Mouse (Mus musculus) midbrain, postnatal 0 days (tissue): ENCODE measurements around the gene Nup214. TPM values are rescaled to one million over a fixed set of nuclear protein-coding genes. Genes with fewer than 3 reads are reported as not detected.

ENCODE experiments used
- ATAC-seq: fragments of 200-750 bp; cut with Nextera tagmentation; 2 replicates; pipeline ENCODE4 v1.8.0; 2017; ENCODE audit warnings: moderate number of reproducible peaks, mild to moderate bottlenecking, moderate TSS enrichment, moderate library complexity; ENCODE audit not compliant: low FRiP score
- DNase-seq: peaks from one replicate; pipeline ENCODE4 v3.0.0-alpha.2; 2015; ENCODE audit warnings: low spot score
- H3K27ac ChIP-seq: fragments of 300-500 bp; sonication (generic); 2 replicates; pipeline ENCODE4 v1.5.1; 2014; ENCODE audit warnings: low read depth, mild to moderate bottlenecking, low read length, mixed read lengths
- H3K27me3 ChIP-seq: fragments of 300-500 bp; sonication (generic); 2 replicates; pipeline ENCODE4 v1.6.1; 2014; ENCODE audit warnings: low read length, control low read depth, mixed read lengths; ENCODE audit not compliant: insufficient read depth
- H3K36me3 ChIP-seq: fragments of 300-500 bp; sonication (generic); 2 replicates; pipeline ENCODE4 v1.6.1; 2014; ENCODE audit warnings: low read length, control low read depth, mixed read lengths; ENCODE audit not compliant: insufficient read depth
- H3K4me1 ChIP-seq: fragments of 300-500 bp; sonication (generic); 2 replicates; pipeline ENCODE4 v1.6.1; 2014; ENCODE audit warnings: mild to moderate bottlenecking, control low read depth, antibody characterized with exemption, low read length, mixed read lengths; ENCODE audit not compliant: insufficient read depth
- H3K4me2 ChIP-seq: fragments of 300-500 bp; sonication (generic); 2 replicates; pipeline ENCODE4 v1.6.1; 2014; ENCODE audit warnings: low read depth, mild to moderate bottlenecking, low read length, mixed read lengths; ENCODE audit not compliant: poor library complexity, severe bottlenecking
- H3K4me3 ChIP-seq: fragments of 300-500 bp; sonication (generic); 2 replicates; pipeline ENCODE4 v1.5.1; 2014; ENCODE audit warnings: low read depth, mild to moderate bottlenecking, low read length, moderate library complexity
- H3K9ac ChIP-seq: fragments of 300-500 bp; sonication (generic); replicated peaks from 2 replicates; pipeline ENCODE4 v1.6.1; 2014; ENCODE audit warnings: mild to moderate bottlenecking, low read length, moderate library complexity, mixed read lengths; ENCODE audit not compliant: poor library complexity, severe bottlenecking
- H3K9me3 ChIP-seq: fragments of 300-500 bp; sonication (generic); 2 replicates; pipeline ENCODE4 v1.6.1; 2016; ENCODE audit warnings: low read length, control low read depth
- CTCF ChIP-seq: IDR thresholded peaks from 2 replicates; pipeline ENCODE4 v1.5.1; 2016; ENCODE audit warnings: antibody characterized with exemption, mild to moderate bottlenecking
- WGBS: fragments of 180-500 bp; shearing (Covaris S2); extraction: QIAGEN DNeasy Blood & Tissue Kit; methylation state at CpG from one replicate; pipeline ENCODE4 v1.1.7; 2014; 5-methylcytosine and 5-hydroxymethylcytosine counted together
- polyA plus RNA-seq: library from polyadenylated mRNA; unstranded; fragments of >200 nt; fragmentation: Nextera tagmentation; extraction: Ambion mirVana; gene quantifications from 2 replicates; pipeline ENCODE4 v1.2.1, GENCODE M21; 2015
- total RNA-seq: library from RNA; depleted of rRNA; stranded (reverse); fragments of >200 nt; gene quantifications from 2 replicates; pipeline ENCODE4 v1.2.3, GENCODE M21; 2014

The Nup214 gene
- total and polyA plus RNA-seq, 2 experiments from 2014 or later = 29.0 to 67.0 TPM

DNA sequence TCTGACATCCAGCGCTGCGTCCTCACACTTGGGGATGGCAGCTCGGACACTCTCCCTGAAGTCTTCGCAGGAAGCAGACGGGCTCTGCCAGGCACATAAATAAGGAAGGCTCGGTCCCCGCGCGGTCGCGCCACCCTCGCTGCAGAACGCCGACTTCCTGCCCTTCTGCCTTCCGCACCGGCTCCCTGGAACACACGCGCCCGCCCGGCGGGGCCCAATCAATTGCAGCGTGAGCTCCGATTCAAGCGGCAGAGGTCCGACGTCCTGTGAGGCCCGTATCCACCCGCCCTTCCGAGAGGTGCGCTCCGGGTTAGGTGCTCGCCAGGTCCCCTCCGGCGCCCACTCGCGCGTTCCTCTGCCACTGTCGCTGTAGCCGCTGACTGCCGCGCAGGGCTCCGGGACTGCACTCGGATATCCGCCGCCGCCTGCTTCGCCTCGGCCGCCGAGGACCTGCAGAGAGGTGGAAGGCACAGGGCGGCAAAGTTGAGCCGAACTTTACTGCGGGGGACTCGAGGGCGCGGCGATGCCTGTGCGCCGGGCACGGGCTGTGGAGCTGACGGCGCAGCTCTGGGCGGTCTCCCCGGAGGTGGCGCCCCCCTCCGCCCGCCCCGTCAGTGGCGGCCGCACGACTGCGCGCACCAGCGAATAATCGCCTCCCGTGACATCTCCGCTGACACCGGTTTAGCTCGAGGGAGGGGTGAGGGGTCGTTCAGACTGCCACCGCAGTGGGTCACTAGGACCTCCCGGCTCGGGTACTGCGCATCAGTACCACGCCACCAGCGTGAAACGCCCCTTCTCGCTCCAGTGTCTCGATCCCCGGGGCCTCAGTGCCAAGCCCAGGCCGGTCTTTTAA is 109.1 kb downstream of the Nup214 start:
- no peaks in the 10 kb centered on the region for H3K36me3 ChIP-seq
- H3K27ac ChIP-seq = no peak overlapping the region
- peaks cover 9% of the 10 kb centered on the region; the same call in 1 of the 2 replicates for H3K4me1 ChIP-seq
- WGBS = under 1% methylated on average over 73 of the region's 91 CpGs
- H3K4me3 ChIP-seq = peak overlapping the region; percentile 65
- DNase-seq = no peak
- no peak for ATAC-seq
- H3K9me3 ChIP-seq = no peaks in the 10 kb centered on the region
- H3K4me2 ChIP-seq = peak overlapping the region; percentile 100
- peaks cover 44% of the 10 kb centered on the region for H3K27me3 ChIP-seq
- no peak for TF ChIP-seq CTCF
- H3K9ac ChIP-seq = 0 out of 2 replicates have a peak overlapping the region, but pooled peaks have one; percentile 39

DNA sequence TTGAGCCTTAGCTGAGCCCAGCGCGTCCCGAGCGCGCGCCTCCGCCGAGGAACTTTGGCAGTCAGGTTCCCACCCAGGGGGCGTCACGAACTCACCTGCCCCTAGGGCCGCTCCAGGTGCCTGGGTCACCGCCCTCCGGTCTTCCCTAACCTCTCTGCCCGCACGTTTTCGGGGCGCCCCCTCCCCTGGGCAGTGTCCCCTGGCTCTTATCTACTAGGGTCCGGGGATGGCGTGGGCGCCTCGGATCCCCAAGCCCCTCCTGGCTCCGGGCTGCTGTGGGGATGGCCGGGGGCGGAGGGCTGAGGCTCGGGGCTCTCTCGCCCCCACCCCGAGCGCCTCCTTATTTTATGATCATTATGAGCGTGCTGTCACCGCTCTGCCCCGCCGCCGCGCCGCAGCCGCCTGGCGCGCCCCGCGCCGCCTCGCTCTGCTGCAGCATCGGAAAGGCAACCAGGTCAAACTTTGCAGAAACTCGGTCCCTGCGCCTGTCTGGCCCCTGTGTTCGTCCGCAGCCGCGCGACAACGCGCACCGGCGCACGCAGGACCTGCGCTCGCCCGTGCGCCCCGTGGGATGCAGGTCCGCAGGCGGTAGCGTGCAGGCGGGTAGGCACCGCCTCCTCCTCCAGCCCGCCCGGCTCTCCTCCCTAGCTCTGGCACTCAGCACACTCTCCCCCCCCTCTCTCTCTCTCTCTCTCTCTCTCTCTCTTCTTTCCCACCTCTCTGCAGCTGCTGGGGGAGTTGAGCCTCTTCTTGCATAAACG is 110.1 kb downstream of the Nup214 start, which contains the start of gene Fam78a:
Gene Fam78a (minus strand): TSS at position 747 of the 761 bp plus-strand sequence.
- H3K4me3 ChIP-seq = peak within 1 kb of the TSS; percentile 65
- under 1% methylated on average over 65 of the region's 68 CpGs for WGBS
- H3K4me2 ChIP-seq = peak within 1 kb of the TSS; percentile 100
- no peak within 1 kb of the TSS for H3K27ac ChIP-seq
- peaks cover 9% of the 10 kb centered on the region; the same call in 1 of the 2 replicates for H3K4me1 ChIP-seq
- H3K27me3 ChIP-seq = peaks cover 45% of the 10 kb centered on the region
- DNase-seq (peak; percentile 65), ATAC-seq (peak; percentile 41; the same call in 1 of the 2 replicates)
- peak within 1 kb of the TSS; percentile 51 for H3K9ac ChIP-seq
- H3K36me3 ChIP-seq = no peaks in the 10 kb centered on the region
- TF ChIP-seq CTCF = no peak
- H3K9me3 ChIP-seq = no peaks in the 10 kb centered on the region

DNA sequence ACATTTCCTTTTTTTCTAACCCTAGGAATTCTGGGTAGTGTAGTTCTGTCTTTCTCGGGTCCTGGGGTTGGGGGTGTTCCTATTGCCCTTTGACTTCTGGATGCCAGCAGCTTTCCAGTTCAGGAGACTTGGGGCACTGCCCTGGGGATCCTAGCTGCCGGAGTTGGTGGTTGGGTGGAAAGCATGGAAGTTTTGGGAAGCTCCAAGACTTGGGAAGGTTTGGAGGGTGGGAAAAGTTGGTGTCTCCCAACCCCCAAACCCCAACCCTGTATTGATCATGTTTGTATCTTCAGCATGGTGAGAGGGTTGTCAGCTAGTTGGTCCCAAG is 110.6 kb downstream of the Nup214 start:
- H3K9ac ChIP-seq = peak overlapping the region; percentile 51; the same call in 1 of the 2 replicates
- H3K27me3 ChIP-seq = peaks cover 45% of the 10 kb centered on the region
- peak overlapping the region; percentile 100 for H3K4me2 ChIP-seq
- H3K36me3 ChIP-seq = no peaks in the 10 kb centered on the region
- no peak for ATAC-seq
- DNase-seq = no peak
- 25% methylated on average over 2 of the region's 2 CpGs for WGBS
- H3K4me3 ChIP-seq = peak overlapping the region; percentile 65
- H3K27ac ChIP-seq = no peak overlapping the region
- H3K9me3 ChIP-seq = no peaks in the 10 kb centered on the region
- H3K4me1 ChIP-seq = peaks cover 9% of the 10 kb centered on the region; the same call in 1 of the 2 replicates
- no peak for TF ChIP-seq CTCF

DNA sequence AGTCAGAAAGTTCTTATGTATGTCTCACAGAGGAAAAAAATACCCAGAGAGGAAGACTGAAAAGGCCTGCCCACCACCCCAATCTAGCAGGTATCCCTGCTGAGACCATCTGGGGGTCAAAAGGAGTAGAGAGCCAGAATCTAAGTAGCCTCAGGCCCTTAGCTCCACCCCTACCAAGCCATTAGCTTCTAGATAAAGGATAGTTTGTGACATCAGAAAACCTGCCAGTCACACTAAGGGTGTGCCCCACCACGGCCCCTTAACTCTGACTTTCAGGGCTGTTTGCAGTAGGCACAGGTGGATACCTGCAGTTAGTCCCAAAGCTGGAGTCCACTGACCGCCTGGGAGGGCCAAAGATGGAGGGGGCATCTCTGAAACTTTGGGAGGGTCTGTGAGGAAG is 111.0 kb downstream of the Nup214 start:
- peaks cover 45% of the 10 kb centered on the region for H3K27me3 ChIP-seq
- no peak overlapping the region for H3K9ac ChIP-seq
- WGBS = 70% methylated on average over 2 of the region's 2 CpGs
- DNase-seq (no peak), ATAC-seq (no peak)
- H3K36me3 ChIP-seq = no peaks in the 10 kb centered on the region
- H3K4me2 ChIP-seq = no peak overlapping the region
- no peaks in the 10 kb centered on the region for H3K9me3 ChIP-seq
- no peak overlapping the region for H3K27ac ChIP-seq
- no peak overlapping the region for H3K4me3 ChIP-seq
- TF ChIP-seq CTCF = no peak
- peaks cover 9% of the 10 kb centered on the region; the same call in 1 of the 2 replicates for H3K4me1 ChIP-seq

DNA sequence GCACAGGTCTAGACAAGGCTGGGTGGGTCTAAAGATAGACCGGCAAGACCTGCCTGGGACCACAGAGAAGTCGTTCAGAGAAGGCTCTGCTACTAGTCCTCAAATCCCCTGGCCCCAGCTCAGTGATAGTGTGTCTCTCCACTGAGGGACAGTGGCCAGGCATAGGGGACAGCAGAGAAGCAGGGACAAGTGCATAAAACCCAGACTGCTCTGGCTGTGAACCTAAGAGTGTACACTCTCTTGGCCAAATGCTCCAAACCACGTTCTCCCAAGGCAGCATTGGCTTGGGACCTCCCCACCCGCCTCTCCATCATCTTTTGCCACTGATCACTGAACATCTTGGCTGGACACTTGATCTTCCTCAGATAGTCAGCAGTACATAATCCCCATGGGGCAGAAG is 113.4 kb downstream of the Nup214 start:
- H3K36me3 ChIP-seq = no peaks in the 10 kb centered on the region
- TF ChIP-seq CTCF = no peak
- no peak overlapping the region for H3K9ac ChIP-seq
- H3K4me1 ChIP-seq = peaks cover 9% of the 10 kb centered on the region; the same call in 1 of the 2 replicates
- H3K27ac ChIP-seq = no peak overlapping the region
- DNase-seq (no peak), ATAC-seq (no peak)
- 69% methylated on average over 4 of the region's 4 CpGs for WGBS
- no peak overlapping the region for H3K4me2 ChIP-seq
- H3K27me3 ChIP-seq = peaks cover 32% of the 10 kb centered on the region
- no peak overlapping the region for H3K4me3 ChIP-seq
- no peaks in the 10 kb centered on the region for H3K9me3 ChIP-seq
